Mouse (Mus musculus) forebrain, embryonic 11.5 days (tissue): ENCODE measurements around the gene Pecam1. TPM values are rescaled to one million over a fixed set of nuclear protein-coding genes. Genes with fewer than 3 reads are reported as not detected.
"Not testable (repeated sequence)": the region's sequence is repeated elsewhere in the genome, so short reads cannot be mapped to it uniquely, and the experiment has no call there.

Experiments
- ATAC-seq: fragments of 200-750 bp; cut with Nextera tagmentation; replicated peaks from 2 replicates; pipeline ENCODE4 v1.8.0; 2017; ENCODE audit warnings: moderate TSS enrichment; ENCODE audit not compliant: low FRiP score
- DNase-seq: peaks from one replicate; pipeline ENCODE4 v3.0.0-alpha.2; 2017; ENCODE audit warnings: low spot score
- H3K27ac ChIP-seq: fragments of 300-500 bp; sonication (generic); 2 replicates; pipeline ENCODE4 v1.5.1; 2014; ENCODE audit warnings: low read depth, low read length
- H3K27me3 ChIP-seq: fragments of 300-500 bp; sonication (generic); 2 replicates; pipeline ENCODE4 v1.6.1; 2014; ENCODE audit warnings: mild to moderate bottlenecking, low read length, mixed read lengths; ENCODE audit not compliant: control insufficient read depth, insufficient read depth
- H3K36me3 ChIP-seq: fragments of 300-500 bp; sonication (generic); 2 replicates; pipeline ENCODE4 v1.6.1; 2014; ENCODE audit warnings: mild to moderate bottlenecking, low read length, moderate library complexity, mixed read lengths; ENCODE audit not compliant: control insufficient read depth, insufficient read depth
- H3K4me1 ChIP-seq: fragments of 300-500 bp; sonication (generic); replicated peaks from 2 replicates; pipeline ENCODE4 v1.6.1; 2014; ENCODE audit warnings: low read length, mixed read lengths; ENCODE audit not compliant: control insufficient read depth, insufficient read depth
- H3K4me2 ChIP-seq: fragments of 300-500 bp; sonication (generic); 2 replicates; pipeline ENCODE4 v1.6.1; 2014; ENCODE audit warnings: low read depth, mild to moderate bottlenecking, low read length, moderate library complexity, mixed read lengths; ENCODE audit not compliant: severe bottlenecking
- H3K4me3 ChIP-seq: fragments of 300-500 bp; sonication (generic); 2 replicates; pipeline ENCODE4 v1.5.1; 2014; ENCODE audit warnings: low read depth, low read length
- H3K9ac ChIP-seq: fragments of 300-500 bp; sonication (generic); 2 replicates; pipeline ENCODE4 v1.6.1; 2014; ENCODE audit warnings: low read length
- H3K9me3 ChIP-seq: fragments of 300-500 bp; sonication (generic); 2 replicates; pipeline ENCODE4 v1.6.1; 2016; ENCODE audit warnings: low read length, mixed read lengths; ENCODE audit not compliant: control insufficient read depth
- WGBS: fragments of 180-500 bp; shearing (Covaris S2); extraction: QIAGEN DNeasy Blood & Tissue Kit; methylation state at CpG from one replicate; pipeline ENCODE4 v1.1.7; 2014; 5-methylcytosine and 5-hydroxymethylcytosine counted together
- polyA plus RNA-seq: library from polyadenylated mRNA; unstranded; fragments of >200 nt; fragmentation: Nextera tagmentation; extraction: Ambion mirVana; gene quantifications from 2 replicates; pipeline ENCODE4 v1.2.1, GENCODE M21; 2014

Gene Pecam1
- polyA plus RNA-seq, 1 experiment from 2014 or later = 18.8 TPM

DNA sequence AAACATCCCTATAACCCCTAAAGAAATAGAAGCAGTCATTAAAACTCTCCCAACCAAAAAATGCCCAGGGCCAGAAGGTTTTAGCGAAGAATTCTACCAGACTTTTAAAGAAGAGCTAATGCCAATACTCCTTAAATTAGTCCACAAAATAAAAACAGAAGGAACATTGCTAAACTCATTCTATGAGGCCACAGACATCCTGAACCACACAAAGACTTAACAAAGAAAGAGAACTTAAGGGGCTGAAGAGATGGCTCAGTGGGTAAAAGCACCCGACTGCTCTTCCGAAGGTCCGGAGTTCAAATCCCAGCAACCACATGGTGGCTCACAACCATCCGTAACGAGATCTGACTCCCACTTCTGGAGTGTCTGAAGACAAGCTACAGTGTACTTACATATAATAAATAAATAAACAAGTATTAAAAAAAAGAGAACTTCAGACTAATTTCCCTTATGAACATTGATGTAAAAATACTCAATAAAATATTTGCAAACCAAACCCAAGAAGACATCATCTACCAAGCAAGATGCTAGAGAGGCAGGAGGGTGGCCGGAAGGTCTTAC, 789 bp downstream of the Pecam1 start:
- DNase-seq, H3K9me3 ChIP-seq, H3K4me2 ChIP-seq, ATAC-seq, H3K36me3 ChIP-seq, H3K9ac ChIP-seq, H3K27ac ChIP-seq, H3K4me1 ChIP-seq, H3K4me3 ChIP-seq, H3K27me3 ChIP-seq: not testable (repeated sequence)
- WGBS = 95% methylated on average over 7 of the region's 7 CpGs

DNA sequence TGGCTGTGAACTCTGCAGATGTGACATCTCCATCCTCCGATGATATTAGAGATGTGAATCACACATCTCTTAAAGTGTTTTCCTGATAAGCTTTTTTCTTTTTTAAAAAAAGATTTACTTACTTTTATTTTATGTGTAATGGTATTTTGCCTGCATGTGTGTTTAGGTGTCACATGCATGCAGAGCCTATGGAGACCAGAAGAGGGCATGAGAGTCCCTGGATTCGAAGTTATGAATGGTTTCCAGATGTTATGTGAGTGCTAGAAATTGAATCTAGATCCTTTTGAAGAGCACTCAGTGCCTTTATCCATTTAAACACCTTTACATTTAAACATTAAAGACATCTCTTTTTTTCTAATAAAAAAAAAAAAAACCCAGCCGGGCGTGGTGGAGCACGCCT, 5.5 kb downstream of the Pecam1 start:
- H3K9me3 ChIP-seq = no peaks in the 10 kb centered on the region; the same call in 1 of the 2 replicates
- ATAC-seq (no peak), DNase-seq (no peak)
- no peak overlapping the region for H3K9ac ChIP-seq
- no peak overlapping the region for H3K27ac ChIP-seq
- H3K36me3 ChIP-seq = no peaks in the 10 kb centered on the region
- H3K4me2 ChIP-seq = no peak overlapping the region
- no peaks in the 10 kb centered on the region for H3K27me3 ChIP-seq
- no peak overlapping the region for H3K4me3 ChIP-seq
- no peaks in the 10 kb centered on the region for H3K4me1 ChIP-seq
- 86% methylated on average over 5 of the region's 5 CpGs for WGBS

DNA sequence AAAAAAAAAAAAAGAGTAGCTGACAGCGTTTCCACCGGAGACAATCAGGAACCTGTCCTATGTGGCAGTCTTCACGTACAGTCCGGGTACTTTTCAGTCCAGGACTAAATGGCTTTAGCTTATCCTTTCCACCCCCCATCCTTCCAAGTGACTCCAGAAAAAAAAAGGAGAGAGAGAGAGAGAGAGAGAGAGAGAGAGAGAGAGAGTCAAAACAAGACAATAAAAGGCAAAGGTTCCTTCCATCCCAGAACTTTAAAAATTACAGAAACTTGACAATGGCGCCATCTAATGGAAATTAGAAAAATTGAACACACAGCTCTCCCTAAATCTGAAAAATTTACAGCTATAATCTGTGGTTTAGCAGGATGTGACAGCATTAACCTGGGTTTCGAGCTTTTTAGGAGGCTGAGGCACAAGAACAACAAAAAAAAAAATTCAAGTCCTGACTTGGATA, 8.0 kb downstream of the Pecam1 start:
- no peak overlapping the region for H3K9ac ChIP-seq
- H3K4me1 ChIP-seq = peaks cover 3% of the 10 kb centered on the region; the same call in 1 of the 2 replicates
- no peaks in the 10 kb centered on the region for H3K27me3 ChIP-seq
- no peak overlapping the region for H3K4me2 ChIP-seq
- H3K4me3 ChIP-seq = no peak overlapping the region
- DNase-seq (no peak), ATAC-seq (no peak)
- no peaks in the 10 kb centered on the region for H3K36me3 ChIP-seq
- H3K27ac ChIP-seq = no peak overlapping the region
- WGBS = 54% methylated on average over 6 of the region's 6 CpGs
- no peaks in the 10 kb centered on the region; the same call in 1 of the 2 replicates for H3K9me3 ChIP-seq

DNA sequence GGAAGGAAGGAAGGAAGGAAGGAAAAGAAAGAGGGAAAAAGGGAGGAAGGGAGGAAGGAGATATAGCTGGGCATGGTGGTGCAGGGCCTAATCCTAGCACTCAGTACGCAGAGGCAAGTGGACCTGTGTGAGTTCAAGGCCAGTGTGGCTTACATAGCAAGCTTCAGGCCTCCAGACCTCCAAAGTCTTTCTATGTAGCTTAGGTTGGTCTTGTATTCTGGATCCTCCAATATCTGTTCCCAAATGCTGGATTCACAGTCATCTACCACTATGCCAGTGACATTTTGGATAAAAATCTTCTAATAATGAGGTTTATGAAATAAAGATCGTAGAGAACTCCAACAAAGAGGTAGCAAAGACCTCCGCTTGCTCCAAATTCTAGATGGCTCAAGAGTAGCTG, 8.6 kb downstream of the Pecam1 start:
- Histone ChIP-seq H3K4me3 (no peak overlapping the region), H3K9ac (no peak overlapping the region), H3K27ac (no peak overlapping the region), H3K4me1 (peaks cover 8% of the 10 kb centered on the region; the same call in 1 of the 2 replicates), H3K27me3 (no peaks in the 10 kb centered on the region), H3K9me3 (no peaks in the 10 kb centered on the region), H3K36me3 (no peaks in the 10 kb centered on the region), H3K4me2 (no peak overlapping the region)
- ATAC-seq (no peak), DNase-seq (no peak)
- WGBS = 94% methylated on average over 3 of the region's 3 CpGs

DNA sequence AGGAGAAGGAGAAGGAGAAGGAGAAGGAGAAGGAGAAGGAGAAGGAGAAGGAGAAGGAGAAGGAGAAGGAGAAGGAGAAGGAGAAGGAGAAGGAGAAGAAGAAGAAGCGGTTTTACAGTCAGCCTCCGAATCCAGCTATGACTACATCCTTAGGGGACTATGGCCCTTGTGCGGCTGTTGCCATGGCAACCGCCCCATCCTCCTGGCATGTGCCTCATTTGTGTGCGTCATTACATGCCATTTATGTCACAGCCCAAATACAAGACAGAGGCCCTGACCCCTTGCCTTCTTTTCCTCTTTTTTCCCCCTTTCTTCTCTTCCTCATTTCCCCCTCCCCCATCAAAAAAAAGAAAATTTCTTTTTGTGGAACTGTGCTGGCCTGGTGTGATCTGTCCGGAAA, 9.2 kb downstream of the Pecam1 start:
- WGBS = 48% methylated on average over 6 of the region's 6 CpGs
- Histone ChIP-seq H3K4me3 (no peak overlapping the region), H3K4me1 (peaks cover 10% of the 10 kb centered on the region; the same call in 1 of the 2 replicates), H3K4me2 (no peak overlapping the region), H3K27ac (no peak overlapping the region), H3K9me3 (no peaks in the 10 kb centered on the region), H3K36me3 (no peaks in the 10 kb centered on the region), H3K9ac (no peak overlapping the region), H3K27me3 (no peaks in the 10 kb centered on the region)
- DNase-seq (peak; percentile 80), ATAC-seq (0 out of 2 replicates have a peak, but pooled peaks have one; percentile 60)

DNA sequence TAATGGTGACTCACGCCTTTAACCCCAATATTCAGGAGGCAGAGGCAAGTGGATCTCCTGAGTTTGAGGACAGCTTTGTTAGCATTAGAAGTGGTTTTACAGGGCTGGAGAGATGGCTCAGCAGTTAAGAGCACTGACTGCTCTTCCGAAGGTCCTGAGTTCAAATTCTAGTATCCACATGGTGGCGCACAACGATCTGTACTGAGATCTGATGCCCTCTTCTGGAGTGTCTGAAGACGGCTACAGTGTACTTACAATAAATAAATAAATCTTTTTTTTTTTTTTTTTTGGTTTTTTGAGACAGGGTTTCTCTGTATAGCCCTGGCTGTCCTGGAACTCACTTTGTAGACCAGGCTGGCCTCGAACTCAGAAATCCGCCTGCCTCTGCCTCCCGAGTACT, 9.7 kb downstream of the Pecam1 start:
- H3K36me3 ChIP-seq, H3K27me3 ChIP-seq, H3K4me3 ChIP-seq, H3K9me3 ChIP-seq, H3K4me2 ChIP-seq, H3K4me1 ChIP-seq, H3K9ac ChIP-seq, DNase-seq, ATAC-seq, H3K27ac ChIP-seq: not testable (repeated sequence)
- WGBS = 84% methylated on average over 7 of the region's 8 CpGs

DNA sequence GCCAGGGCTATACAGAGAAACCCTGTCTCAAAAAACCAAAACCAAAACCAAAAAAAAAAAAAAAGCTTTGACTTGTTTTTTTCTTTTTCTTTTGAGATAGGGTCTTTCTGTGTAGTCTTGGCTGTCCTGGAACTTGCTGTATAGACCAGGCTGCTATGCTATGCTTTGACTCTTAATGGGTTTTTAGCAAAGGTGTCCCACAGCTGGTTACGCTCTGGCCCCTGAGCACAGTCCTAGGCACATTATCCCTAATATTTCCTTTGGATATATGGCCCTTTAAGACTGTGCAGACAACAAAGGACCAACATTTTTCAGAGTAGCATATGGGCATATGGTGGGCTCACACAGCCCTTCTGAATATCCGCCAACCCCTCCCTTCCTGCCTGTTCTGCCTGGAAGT, 11.3 kb downstream of the Pecam1 start:
- no peaks in the 10 kb centered on the region for H3K27me3 ChIP-seq
- peaks cover 10% of the 10 kb centered on the region; the same call in 1 of the 2 replicates for H3K4me1 ChIP-seq
- no peak overlapping the region for H3K27ac ChIP-seq
- no peak overlapping the region for H3K4me3 ChIP-seq
- no peak for ATAC-seq
- DNase-seq = no peak
- H3K9me3 ChIP-seq = no peaks in the 10 kb centered on the region
- 92% methylated on average over 2 of the region's 2 CpGs for WGBS
- H3K36me3 ChIP-seq = no peaks in the 10 kb centered on the region
- H3K4me2 ChIP-seq = no peak overlapping the region
- H3K9ac ChIP-seq = no peak overlapping the region

DNA sequence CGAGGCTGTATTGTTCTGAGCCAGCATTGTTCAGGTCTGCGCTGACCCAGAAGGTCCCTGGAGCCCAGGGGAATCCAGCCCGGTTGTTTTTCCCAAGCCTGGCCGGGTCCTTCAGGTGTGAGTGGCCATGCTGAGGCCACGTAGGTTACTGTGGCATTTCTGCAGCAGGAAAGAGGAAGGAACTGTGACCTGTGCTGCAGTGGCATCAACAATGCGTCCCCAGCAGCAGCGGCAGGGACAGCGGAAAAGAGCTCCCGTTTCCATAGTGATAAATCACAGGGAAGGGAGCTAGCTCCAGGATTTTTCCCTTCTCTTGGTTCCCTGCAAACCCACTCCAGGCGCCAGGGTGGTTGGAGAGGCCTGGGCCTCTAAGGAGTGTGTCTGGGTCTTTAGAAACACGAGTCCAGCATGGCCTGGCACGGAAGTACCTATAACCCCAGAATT, 13.2 kb downstream of the Pecam1 start:
- Histone ChIP-seq H3K9ac (peak overlapping the region; percentile 5; the same call in 1 of the 2 replicates), H3K4me1 (peaks cover 10% of the 10 kb centered on the region; the same call in 1 of the 2 replicates), H3K36me3 (no peaks in the 10 kb centered on the region), H3K4me2 (no peak overlapping the region), H3K27me3 (no peaks in the 10 kb centered on the region), H3K4me3 (no peak overlapping the region), H3K27ac (peak overlapping the region; percentile 53), H3K9me3 (no peaks in the 10 kb centered on the region)
- no peak for DNase-seq
- ATAC-seq = 0 out of 2 replicates have a peak, but pooled peaks have one; percentile 24
- 13% methylated on average over 12 of the region's 12 CpGs for WGBS

DNA sequence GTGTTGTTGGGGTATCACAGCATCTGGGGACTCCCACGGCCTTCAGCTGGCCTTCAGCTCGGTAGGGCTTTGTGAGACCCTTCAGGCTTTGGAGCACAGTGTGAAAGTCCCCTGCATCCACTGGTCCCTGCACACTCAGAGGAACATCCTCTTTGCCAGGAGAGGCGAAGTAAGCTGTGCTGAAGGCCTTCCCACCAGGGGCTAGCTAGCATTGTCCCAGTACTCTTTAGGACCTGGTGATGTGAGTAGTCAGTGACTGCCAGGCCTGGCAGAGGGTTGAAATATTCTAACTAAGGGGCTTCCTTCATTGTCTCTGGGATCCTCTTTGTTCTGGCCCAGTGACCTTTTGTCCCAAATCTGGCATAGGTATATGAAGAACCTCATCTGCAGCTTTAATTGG, 13.8 kb downstream of the Pecam1 start:
- no peaks in the 10 kb centered on the region for H3K27me3 ChIP-seq
- no peak overlapping the region for H3K9ac ChIP-seq
- no peak overlapping the region for H3K4me2 ChIP-seq
- H3K27ac ChIP-seq = peak overlapping the region; percentile 53
- no peak overlapping the region for H3K4me3 ChIP-seq
- 26% methylated on average over 3 of the region's 3 CpGs for WGBS
- H3K36me3 ChIP-seq = no peaks in the 10 kb centered on the region
- peaks cover 10% of the 10 kb centered on the region; the same call in 1 of the 2 replicates for H3K4me1 ChIP-seq
- H3K9me3 ChIP-seq = no peaks in the 10 kb centered on the region
- DNase-seq (no peak), ATAC-seq (no peak)
